Mouse (Mus musculus): ENCODE data around the gene Cryl1. TPM values are rescaled to one million over a fixed set of nuclear protein-coding genes. Genes with fewer than 3 reads are reported as not detected.

Cryl1 gene
- total RNA-seq, 2 experiments from 2014 or later: 16.3 to 18.4 TPM

DNA sequence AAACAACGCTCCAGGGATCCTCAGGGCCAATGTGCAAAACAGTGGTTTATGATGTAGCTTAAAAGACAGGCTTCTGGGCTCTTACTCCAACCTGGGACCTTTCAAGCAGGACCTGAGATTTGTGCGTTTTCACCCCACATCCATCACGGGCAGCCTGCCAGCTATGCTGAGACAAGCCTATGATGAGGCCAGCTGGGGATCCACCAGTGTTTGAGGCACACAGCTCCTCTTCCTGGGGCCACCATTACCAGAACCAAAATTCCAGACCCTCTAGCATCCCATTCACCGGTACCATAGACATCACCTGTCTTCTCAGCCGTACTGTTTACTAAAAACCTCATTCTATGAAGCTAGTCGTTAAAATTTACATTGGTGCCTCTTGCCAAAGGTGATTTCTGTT is 151.8 kb downstream of the Cryl1 start:
- no peak for DNase-seq (ENCODE audit: low spot score in 2 of 2)

DNA sequence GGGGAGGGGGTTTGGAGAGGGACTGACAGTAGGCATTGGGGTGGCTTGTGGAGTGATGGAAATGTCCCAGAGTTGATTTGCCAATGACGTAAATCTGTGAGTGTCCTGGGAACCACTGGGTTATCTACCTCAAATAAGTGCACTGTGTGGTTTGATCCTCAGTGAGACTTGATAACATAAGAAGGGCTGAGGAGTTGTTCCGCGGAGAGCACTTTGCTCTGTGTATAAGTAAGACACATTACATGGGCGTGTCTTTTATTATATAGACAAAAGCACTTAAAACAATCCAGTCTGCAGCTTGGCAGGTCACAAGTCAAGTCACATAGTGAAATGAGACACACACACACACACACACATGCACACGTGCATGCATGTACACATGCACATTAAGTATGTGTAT is 155.4 kb downstream of the Cryl1 start:
- no peak for DNase-seq (ENCODE audit: low spot score in 2 of 2)

DNA sequence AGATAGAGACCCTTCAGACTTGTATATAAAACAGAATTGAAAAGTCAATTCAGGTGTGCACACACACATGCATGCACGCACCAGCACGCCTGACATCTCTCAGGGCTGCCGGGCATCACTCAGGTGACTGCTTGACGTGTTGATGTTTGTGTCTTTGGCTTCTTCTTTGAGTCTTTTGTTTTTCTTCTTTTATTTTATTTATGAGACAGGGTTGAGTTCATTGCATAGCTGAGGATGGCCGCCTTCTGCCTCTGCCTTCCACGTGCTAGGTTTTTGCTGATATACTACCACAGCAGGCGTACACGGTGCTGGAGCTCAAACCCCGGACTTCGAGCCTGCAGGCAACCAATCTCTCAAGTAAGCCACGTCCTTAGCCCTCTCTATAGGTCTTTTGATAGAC is 163.1 kb downstream of the Cryl1 start:
- no peak for DNase-seq (ENCODE audit: low spot score in 2 of 2)

DNA sequence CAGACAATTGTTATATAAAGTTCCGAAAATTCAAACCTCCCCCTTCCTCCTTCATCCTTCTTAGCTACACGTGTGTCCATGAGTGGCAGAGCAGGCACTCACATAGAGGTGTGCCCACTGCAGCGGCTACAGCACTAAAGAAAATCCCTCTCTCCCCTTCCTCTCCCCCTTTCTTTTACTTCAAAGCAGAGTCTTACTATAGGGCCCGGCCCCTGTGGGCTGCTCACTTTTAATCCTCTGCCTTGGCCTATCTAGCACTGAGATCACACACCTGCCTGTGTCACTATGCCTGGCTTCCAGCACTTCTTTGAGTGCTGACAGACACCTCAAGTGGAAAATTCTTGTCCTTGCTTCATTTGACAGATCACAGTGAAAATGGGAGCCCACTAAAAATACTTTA is 163.6 kb downstream of the Cryl1 start:
- no peak for DNase-seq (ENCODE audit: low spot score in 2 of 2)

DNA sequence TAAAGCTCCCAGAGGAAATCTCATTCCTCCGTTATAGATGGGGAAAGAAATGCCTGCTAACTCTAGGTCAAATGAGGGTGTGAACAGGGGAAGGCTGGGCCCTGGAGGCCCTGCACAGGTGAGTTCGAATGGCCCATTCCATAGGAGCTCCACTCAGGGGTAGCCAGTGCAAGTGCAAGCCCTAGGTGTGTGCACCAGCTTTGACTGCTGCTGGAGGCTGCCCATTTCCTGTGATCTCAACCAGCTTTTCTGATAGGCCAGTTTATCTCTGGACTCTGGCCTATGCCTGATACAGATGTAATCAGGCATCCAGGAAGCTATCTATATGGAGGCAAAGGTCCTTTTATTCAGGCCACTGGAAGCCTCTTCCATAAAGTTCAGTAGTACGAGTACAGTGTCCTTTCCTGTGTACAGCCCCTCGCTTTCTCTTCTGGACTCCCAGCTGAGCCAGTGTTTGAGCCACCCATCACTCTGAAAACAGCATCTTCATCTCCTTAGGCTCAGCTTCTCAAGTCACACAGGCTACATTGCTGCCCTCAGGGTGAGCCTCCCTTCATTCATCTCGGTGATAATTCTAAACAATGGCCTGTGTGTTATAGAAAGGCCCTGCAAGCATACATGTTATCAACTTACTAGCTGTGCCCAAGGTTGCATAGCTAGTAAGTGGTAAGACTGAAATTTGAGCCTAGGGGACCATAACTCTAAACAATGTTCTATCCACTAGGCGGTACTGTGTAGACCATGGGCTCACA is 167.9 kb downstream of the Cryl1 start:
- no peak for DNase-seq (ENCODE audit: low spot score in 2 of 2)

Other genes with a start within 250 kb of the Cryl1 start
- 10 to 100 TPM; 17.1 to 19.7 TPM for gene Ift88, start 25.5 kb upstream of the Cryl1 start, total RNA-seq (2021)
- 10 to 100 TPM; 16.1 to 18.9 TPM for gene Il17d, start 126.2 kb upstream of the Cryl1 start, total RNA-seq (2021)
- gene Eef1akmt1, start 173.1 kb upstream of the Cryl1 start, total RNA-seq (2021): 10 to 100 TPM; 37.0 to 37.9 TPM